ENCODE assay signal across 30 mouse cellular contexts in the genomic region with DNA sequence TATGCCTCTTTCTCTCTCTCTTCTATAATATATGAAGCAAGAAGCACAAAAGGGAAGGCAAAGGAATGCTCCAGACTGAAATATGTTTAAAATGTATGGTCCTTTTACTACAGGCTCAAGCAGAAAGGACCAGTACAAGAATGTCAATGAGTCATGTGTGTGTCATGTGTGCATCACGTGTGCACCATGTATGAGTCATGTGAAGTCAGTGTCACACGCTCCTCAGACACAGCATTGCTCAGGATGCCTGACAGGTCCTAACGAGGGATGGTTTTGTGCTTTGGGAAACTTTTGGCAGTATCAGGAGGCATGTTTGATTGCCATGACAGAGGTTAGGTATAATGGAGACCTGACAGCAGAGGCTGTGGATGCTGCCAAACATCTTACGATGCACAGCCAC. TPM values are rescaled to one million over a fixed set of nuclear protein-coding genes. Genes with fewer than 3 reads are reported as not detected.
DNase-seq lines count a peak whose midpoint lies in the region; ATAC-seq and TF ChIP-seq lines count a peak whose summit lies in the region.
"Had no signal": no experiment of that assay in that cellular context is flagged by ENCODE, and none has a peak within 500 bp of the region (broad histone marks: within the 10 kb centered on the region; RNA-seq: fewer than 3 reads in every experiment).

No protein-coding gene starts in this region.

- no peak overlapping the region for H3K4me2 ChIP-seq in CH12.LX (ENCODE audit: insufficient read depth, low read depth, poor library complexity, severe bottlenecking)
- no peak overlapping the region for H3K4me2 ChIP-seq in liver, postnatal 0 days (ENCODE audit: low read depth, low read length)
- H3K4me2 ChIP-seq in hindbrain, embryonic 12.5 days (replicated peaks), result no peak overlapping the region
- H3K4me2 ChIP-seq: embryonic facial prominence, embryonic 13.5 days; embryonic facial prominence, embryonic 15.5 days; forebrain, embryonic 13.5 days; forebrain, embryonic 15.5 days had no signal

- dilution Hi-C loops in CH12.LX (cut with MboI; ENCODE audit: extremely low pct_ligation_motif_present, extremely low pct_unique_long_range_greater_than_20kb, low sequenced_read_pairs), result no loop called here

- TF ChIP-seq POLR2A in CH12.LX (IDR thresholded peaks at IDR 0.05; ENCODE audit: low read depth, low read length), result no peak
- TF ChIP-seq POLR2A in embryonic fibroblast, embryonic 13.5 days (IDR thresholded peaks at IDR 0.05; ENCODE audit: low read depth, low read length), result no peak

- TF ChIP-seq RAD21 in CH12.LX (IDR thresholded peaks at IDR 0.05; ENCODE audit: low read depth, low read length), result no peak

- H3K79me2 ChIP-seq in CH12.LX (replicated peaks; ENCODE audit: control insufficient read depth, extremely low read depth, insufficient read depth, poor library complexity, severe bottlenecking), result no peaks in the 10 kb centered on the region

- H3K4me1 ChIP-seq in CH12.LX (ENCODE audit: control insufficient read depth in 1 of 2, insufficient read depth in 2 of 2), result peaks cover 0 to 3% of the 10 kb centered on the region in 2 experiments; a peak in 1 of 4 replicates
- H3K4me1 ChIP-seq in embryonic fibroblast, embryonic 13.5 days (ENCODE audit: control insufficient read depth, insufficient read depth, low read length), result no peaks in the 10 kb centered on the region
- H3K4me1 ChIP-seq in liver, postnatal 0 days (ENCODE audit: insufficient read depth), result 0 out of 2 replicates have a peak, but pooled peaks cover 2% of the 10 kb centered on the region
- no peaks in the 10 kb centered on the region for H3K4me1 ChIP-seq in hindbrain, embryonic 12.5 days
- H3K4me1 ChIP-seq: embryonic facial prominence, embryonic 15.5 days; forebrain, embryonic 13.5 days; forebrain, embryonic 15.5 days had no signal

- H3K4me3 ChIP-seq in CH12.LX (replicated peaks in 1 of 3; ENCODE audit: low read depth in 2 of 3, low read length in 2 of 3, poor library complexity in 1 of 3), result no peak overlapping the region
- H3K4me3 ChIP-seq in embryonic fibroblast, embryonic 13.5 days (ENCODE audit: insufficient read depth, low read length), result no peak overlapping the region
- H3K4me3 ChIP-seq in liver, postnatal 0 days (ENCODE audit: low read depth, low read length), result no peak overlapping the region
- H3K4me3 ChIP-seq in hindbrain, embryonic 12.5 days, result no peak overlapping the region
- H3K4me3 ChIP-seq: embryonic facial prominence, embryonic 13.5 days; embryonic facial prominence, embryonic 15.5 days; forebrain, embryonic 13.5 days; forebrain, embryonic 15.5 days had no signal

- no peak for TF ChIP-seq EP300 in CH12.LX (IDR thresholded peaks at IDR 0.05; ENCODE audit: low read length)
- no peak for TF ChIP-seq EP300 in liver, postnatal 0 days (IDR thresholded peaks at IDR 0.05; ENCODE audit: low read depth)

- 80% methylated on average over 4 of the region's 4 CpGs for WGBS in liver, postnatal 0 days (ENCODE audit: insufficient replicate concordance)
- whole genome bisulfite sequencing in hindbrain, embryonic 12.5 days, result 94% methylated on average over 4 of the region's 4 CpGs

- H3K27me3 ChIP-seq in CH12.LX (replicated peaks), result no peaks in the 10 kb centered on the region
- no peaks in the 10 kb centered on the region for H3K27me3 ChIP-seq in liver, postnatal 0 days (ENCODE audit: insufficient read depth, low read length)
- no peaks in the 10 kb centered on the region for H3K27me3 ChIP-seq in hindbrain, embryonic 12.5 days
- H3K27me3 ChIP-seq: embryonic facial prominence, embryonic 13.5 days; embryonic facial prominence, embryonic 15.5 days; forebrain, embryonic 13.5 days; forebrain, embryonic 15.5 days; Patski had no signal

- H3K36me3 ChIP-seq in CH12.LX (replicated peaks in 1 of 2; ENCODE audit: control insufficient read depth in 1 of 2, insufficient read depth in 1 of 2, low read length in 1 of 2), result no peaks in the 10 kb centered on the region
- no peaks in the 10 kb centered on the region for H3K36me3 ChIP-seq in liver, postnatal 0 days (replicated peaks; ENCODE audit: insufficient read depth, low read length)
- H3K36me3 ChIP-seq in hindbrain, embryonic 12.5 days, result no peaks in the 10 kb centered on the region
- H3K36me3 ChIP-seq: embryonic facial prominence, embryonic 13.5 days; embryonic facial prominence, embryonic 15.5 days; forebrain, embryonic 15.5 days had no signal

- no peak overlapping the region for H3K27ac ChIP-seq in CH12.LX (ENCODE audit: insufficient read depth, low read depth)
- H3K27ac ChIP-seq in embryonic fibroblast, embryonic 13.5 days (ENCODE audit: insufficient read depth, low read length), result peak overlapping the region; percentile 9
- no peak overlapping the region for H3K27ac ChIP-seq in liver, postnatal 0 days (ENCODE audit: low read depth)
- H3K27ac ChIP-seq in hindbrain, embryonic 12.5 days, result no peak overlapping the region
- H3K27ac ChIP-seq: embryonic facial prominence, embryonic 13.5 days; embryonic facial prominence, embryonic 15.5 days; forebrain, embryonic 13.5 days; forebrain, embryonic 15.5 days had no signal

- TF ChIP-seq CTCF in CH12.LX (conservative IDR thresholded peaks at IDR 0.05 in 1 of 2, IDR thresholded peaks at IDR 0.05 in 1 of 2; ENCODE audit: low read depth in 2 of 2, low read length in 2 of 2), result no peak
- TF ChIP-seq CTCF in embryonic fibroblast, embryonic 13.5 days (IDR thresholded peaks at IDR 0.05; ENCODE audit: borderline replicate concordance, insufficient read depth, low read length), result no peak
- no peak for TF ChIP-seq CTCF in liver, postnatal 0 days (IDR thresholded peaks at IDR 0.05; ENCODE audit: low read depth)

- in situ Hi-C loops in CH12.LX (cut with MboI; ENCODE audit: low pct_ligation_motif_present, low pct_unique_long_range_greater_than_20kb, low sequenced_read_pairs), result no loop called here

- no peak for ATAC-seq in liver, postnatal 0 days
- no peak for ATAC-seq in hindbrain, embryonic 12.5 days (ENCODE audit: low FRiP score)
- ATAC-seq: activated CD4-positive, CD25-positive, alpha-beta regulatory T cell, adult 4 months; CD4-positive, CD25-positive, alpha-beta regulatory T cell, adult 4 months; forebrain, embryonic 13.5 days; forebrain, embryonic 15.5 days; forebrain, postnatal 0 days; Patski had no signal

- DNase-seq in 3134 (ENCODE audit: extremely low read depth, insufficient read length, low spot score) (peak; percentile 20), 3T3-L1 (ENCODE audit: low read depth, low spot score) (peak; percentile 87), CH12.LX (ENCODE audit: extremely low read depth) (no peak)
- DNase-seq in kidney, postnatal 36 days, result no peak
- no peak for DNase-seq in cerebellum, adult 18-20 months
- no peak for DNase-seq in liver, postnatal 0 days
- DNase-seq: adrenal gland, adult 8-10 months; adrenal gland, postnatal 14 days; adrenal gland, postnatal 36 days; cerebellum, adult 11-12 months; cerebellum, adult 8-10 months; cerebellum, adult 9-11 months; cerebellum, postnatal 14 days; cerebellum, postnatal 36 days; embryo, embryonic 11 days; forebrain, postnatal 0 days had no signal

- H3K9ac ChIP-seq in CH12.LX (ENCODE audit: insufficient read depth, low read depth), result no peak overlapping the region
- no peak overlapping the region for H3K9ac ChIP-seq in liver, postnatal 0 days (replicated peaks)
- no peak overlapping the region for H3K9ac ChIP-seq in hindbrain, embryonic 12.5 days
- H3K9ac ChIP-seq: embryonic facial prominence, embryonic 13.5 days; embryonic facial prominence, embryonic 15.5 days; forebrain, embryonic 13.5 days; forebrain, embryonic 15.5 days; forebrain, postnatal 0 days had no signal

- H3K9me3 ChIP-seq in CH12.LX (replicated peaks; ENCODE audit: low read length), result no peaks in the 10 kb centered on the region
- H3K9me3 ChIP-seq in liver, postnatal 0 days (ENCODE audit: low read length), result no peaks in the 10 kb centered on the region
- no peaks in the 10 kb centered on the region for H3K9me3 ChIP-seq in hindbrain, embryonic 12.5 days (replicated peaks)
- H3K9me3 ChIP-seq: embryonic facial prominence, embryonic 13.5 days; embryonic facial prominence, embryonic 15.5 days; forebrain, embryonic 13.5 days; forebrain, embryonic 15.5 days had no signal

TF ChIP-seq in CH12.LX, 34 proteins besides CTCF, POLR2A, EP300 and RAD21:
- TF ChIP-seq USF2 (conservative IDR thresholded peaks at IDR 0.05; ENCODE audit: low read depth, low read length), result peak; percentile 48
- TF ChIP-seq GABPA (IDR thresholded peaks at IDR 0.05; ENCODE audit: insufficient replicate concordance, low read depth, low read length), result no peak
- peak; percentile 74 for TF ChIP-seq BHLHE40 (IDR thresholded peaks at IDR 0.05; ENCODE audit: low read depth, low read length)
- TF ChIP-seq MAZ (IDR thresholded peaks at IDR 0.05; ENCODE audit: low read depth, low read length), result no peak
- no peak for TF ChIP-seq MYC (IDR thresholded peaks at IDR 0.05; ENCODE audit: low read depth, low read length)
- TF ChIP-seq USF1 (IDR thresholded peaks at IDR 0.05; ENCODE audit: low read depth, low read length), result peak; percentile 44

RNA-seq across cellular contexts. Expression of a gene that starts 9.2 kb away (rescaled TPM):
- not detected in 2 replicates for total RNA-seq in CH12.LX (2012; rRNA removed)
- total RNA-seq in CH12.LX (2014; rRNA removed), result not detected in 2 replicates
- not detected in 2 replicates for polyA plus RNA-seq in CH12.LX (2012; ENCODE audit: insufficient read length, low read depth)
- 0.53 and 1.1 TPM in 2 replicates for polyA plus RNA-seq in embryonic fibroblast, embryonic 13.5 days (2011; ENCODE audit: insufficient read length, low read depth, missing spikeins)
- 0.11 TPM in 1 of 2 replicates, not detected in the other for polyA plus RNA-seq in liver, postnatal 0 days (2015; fragmentation: Nextera tagmentation; extraction: Ambion mirVana)
- polyA plus RNA-seq in hindbrain, embryonic 12.5 days (2016; fragmentation: Nextera tagmentation; extraction: Ambion mirVana), result 0.79 and 1.2 TPM in 2 replicates
- polyA plus RNA-seq: Patski had no signal

RNA-seq across cellular contexts. Expression of a gene that starts 25.1 kb away (rescaled TPM):
- total RNA-seq in CH12.LX (2012; rRNA removed), result not detected in 2 replicates
- not detected in 2 replicates for total RNA-seq in CH12.LX (2014; rRNA removed)
- polyA plus RNA-seq in CH12.LX (2012; ENCODE audit: insufficient read length, low read depth), result not detected in 2 replicates
- polyA plus RNA-seq in embryonic fibroblast, embryonic 13.5 days (2011; ENCODE audit: insufficient read length, low read depth, missing spikeins), result 0.56 TPM in 1 of 2 replicates, not detected in the other
- polyA plus RNA-seq in liver, postnatal 0 days (2015; fragmentation: Nextera tagmentation; extraction: Ambion mirVana), result not detected in 2 replicates
- not detected in 2 replicates for polyA plus RNA-seq in hindbrain, embryonic 12.5 days (2016; fragmentation: Nextera tagmentation; extraction: Ambion mirVana)
- total RNA-seq: adrenal gland, adult 18-20 months; adrenal gland, adult 8-10 months; adrenal gland, postnatal 14 days; adrenal gland, postnatal 36 days; ES-E14; forebrain, postnatal 0 days had no signal
- polyA plus RNA-seq: activated CD4-positive, CD25-positive, alpha-beta regulatory T cell, adult 4 months; CD4-positive, CD25-positive, alpha-beta regulatory T cell, adult 4 months; embryonic facial prominence, embryonic 11.5 days; forebrain, embryonic 11.5 days; forebrain, embryonic 13.5 days; forebrain, embryonic 15.5 days; frontal cortex, adult 2 months had no signal

Comparison
In these comparisons a context has a peak if more than half of its experiments do, and no peak if none do; other contexts are left out.
1. DNase-seq: peak in 3134 (single experiment) and 3T3-L1 (single experiment); none in CH12.LX (single experiment), kidney, postnatal 36 days (0 of 2), cerebellum, adult 18-20 months (0 of 2) and liver, postnatal 0 days (single experiment).